Mouse (Mus musculus): ENCODE results near the gene Magi1. TPM values are rescaled to one million over a fixed set of nuclear protein-coding genes. Genes with fewer than 3 reads are reported as not detected.

The Magi1 gene
- total and polyA plus RNA-seq, 3 experiments = not detected

DNA sequence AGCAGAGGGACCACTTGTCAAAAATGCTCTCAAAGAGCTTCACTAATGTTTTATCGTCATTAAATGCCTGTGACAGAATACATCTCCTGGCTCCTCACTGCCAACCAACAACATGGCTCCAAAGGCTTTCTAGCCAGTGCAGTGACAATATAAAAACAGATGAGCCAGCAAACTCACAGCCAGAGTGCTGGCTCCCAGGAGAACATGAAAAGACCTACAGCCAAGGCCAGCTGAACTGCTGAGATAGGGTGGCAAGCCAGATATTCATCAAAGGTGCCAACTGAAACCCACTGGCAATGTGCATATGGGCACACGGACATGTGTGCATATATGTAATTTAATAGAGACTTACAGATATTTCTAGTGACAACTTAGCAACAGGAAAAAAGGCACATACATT lies 408.8 kb downstream of the Magi1 start:
- Histone ChIP-seq H3K9ac (ENCODE audit: insufficient read depth, low read depth) (no peak overlapping the region), H3K4me3 (replicated peaks in 1 of 3; ENCODE audit: low read depth in 2 of 3, low read length in 2 of 3, poor library complexity in 1 of 3) (no peak overlapping the region), H3K27ac (ENCODE audit: insufficient read depth, low read depth) (no peak overlapping the region), H3K9me3 (replicated peaks; ENCODE audit: low read length) (peaks cover 73% of the 10 kb centered on the region), H3K79me2 (replicated peaks; ENCODE audit: control insufficient read depth, extremely low read depth, insufficient read depth, poor library complexity, severe bottlenecking) (no peaks in the 10 kb centered on the region), H3K4me1 (ENCODE audit: control insufficient read depth in 1 of 2, insufficient read depth in 2 of 2) (no peaks in the 10 kb centered on the region), H3K4me2 (ENCODE audit: insufficient read depth, low read depth, poor library complexity, severe bottlenecking) (no peak overlapping the region), H3K36me3 (replicated peaks in 1 of 2; ENCODE audit: control insufficient read depth in 1 of 2, insufficient read depth in 1 of 2, low read length in 1 of 2) (no peaks in the 10 kb centered on the region), H3K27me3 (replicated peaks) (no peaks in the 10 kb centered on the region)
- DNase-seq (ENCODE audit: extremely low read depth) = no peak
- in situ Hi-C loops (cut with MboI; ENCODE audit: low pct_ligation_motif_present, low pct_unique_long_range_greater_than_20kb, low sequenced_read_pairs) (no loop called here), dilution Hi-C loops (cut with MboI; ENCODE audit: extremely low pct_ligation_motif_present, extremely low pct_unique_long_range_greater_than_20kb, low sequenced_read_pairs) (no loop called here)
- no peak for TF ChIP-seq ETS1 (conservative IDR thresholded peaks at IDR 0.05; ENCODE audit: low read depth, low read length)
- no peak for TF ChIP-seq E2F4 (IDR thresholded peaks at IDR 0.05; ENCODE audit: insufficient replicate concordance, low read depth, low read length)
- TF ChIP-seq PAX5 (IDR thresholded peaks at IDR 0.05; ENCODE audit: low read length) = no peak
- TF ChIP-seq NRF1 (IDR thresholded peaks at IDR 0.05; ENCODE audit: low read depth, low read length) = no peak
- TF ChIP-seq ELF1 (IDR thresholded peaks at IDR 0.05; ENCODE audit: low read depth, low read length) = no peak
- no peak for TF ChIP-seq POLR2AphosphoS2 (IDR thresholded peaks at IDR 0.05; ENCODE audit: low read depth, low read length)

DNA sequence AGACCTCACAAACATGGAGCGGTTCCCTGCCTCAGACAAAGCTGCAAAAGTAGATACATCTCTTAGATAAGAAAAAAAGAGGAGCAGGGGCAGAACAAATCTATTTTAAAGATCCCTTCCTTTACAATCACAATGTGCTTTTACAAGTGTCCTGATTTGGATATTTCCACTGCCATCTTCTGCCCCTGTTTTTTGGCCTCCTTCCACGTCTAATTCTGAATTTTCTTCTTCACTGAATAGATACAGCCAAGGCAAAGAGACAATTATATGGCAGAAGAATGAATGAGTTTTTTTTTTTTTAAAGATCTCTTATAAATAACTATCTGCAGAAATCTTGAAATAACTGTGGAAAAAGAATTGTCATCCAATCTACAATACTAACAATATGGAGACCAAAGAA lies 409.3 kb downstream of the Magi1 start:
- H3K4me1 ChIP-seq (ENCODE audit: control insufficient read depth in 1 of 2, insufficient read depth in 2 of 2) = no peaks in the 10 kb centered on the region
- peaks cover 71% of the 10 kb centered on the region for H3K9me3 ChIP-seq (replicated peaks; ENCODE audit: low read length)
- no peak for TF ChIP-seq CHD1 (IDR thresholded peaks at IDR 0.05; ENCODE audit: low read depth, low read length)
- TF ChIP-seq MAZ (IDR thresholded peaks at IDR 0.05; ENCODE audit: low read depth, low read length) = no peak
- no peak for TF ChIP-seq MAX (IDR thresholded peaks at IDR 0.05; ENCODE audit: low read length)
- no peak for TF ChIP-seq JUND (conservative IDR thresholded peaks at IDR 0.05; ENCODE audit: low read depth, low read length)
- TF ChIP-seq MXI1 (IDR thresholded peaks at IDR 0.05; ENCODE audit: low read depth, low read length) = no peak
- TF ChIP-seq ZKSCAN1 (IDR thresholded peaks at IDR 0.05; ENCODE audit: borderline replicate concordance, low read depth, low read length) = no peak
- no peak for TF ChIP-seq GABPA (IDR thresholded peaks at IDR 0.05; ENCODE audit: insufficient replicate concordance, low read depth, low read length)
- TF ChIP-seq MYC (IDR thresholded peaks at IDR 0.05; ENCODE audit: low read depth, low read length) = no peak
- TF ChIP-seq ETS1 (conservative IDR thresholded peaks at IDR 0.05; ENCODE audit: low read depth, low read length) = no peak
- TF ChIP-seq BHLHE40 (IDR thresholded peaks at IDR 0.05; ENCODE audit: low read depth, low read length) = no peak
- no peak for TF ChIP-seq CTCF (conservative IDR thresholded peaks at IDR 0.05 in 1 of 2, IDR thresholded peaks at IDR 0.05 in 1 of 2; ENCODE audit: low read depth in 2 of 2, low read length in 2 of 2)
- no peak for TF ChIP-seq USF2 (conservative IDR thresholded peaks at IDR 0.05; ENCODE audit: low read depth, low read length)
- TF ChIP-seq TBP (conservative IDR thresholded peaks at IDR 0.05; ENCODE audit: low read depth, low read length) = no peak
- no peak for TF ChIP-seq KAT2A (IDR thresholded peaks at IDR 0.05; ENCODE audit: insufficient replicate concordance, low read length)
- TF ChIP-seq IRF4 (IDR thresholded peaks at IDR 0.05; ENCODE audit: low read depth, low read length) = no peak
- TF ChIP-seq PAX5 (IDR thresholded peaks at IDR 0.05; ENCODE audit: low read length) = no peak
- TF ChIP-seq CHD2 (IDR thresholded peaks at IDR 0.05; ENCODE audit: low read length) = no peak
- no peak for TF ChIP-seq EP300 (IDR thresholded peaks at IDR 0.05; ENCODE audit: low read length)
- no peak for TF ChIP-seq ZMIZ1 (IDR thresholded peaks at IDR 0.05; ENCODE audit: low read depth, low read length)
- H3K4me2 ChIP-seq (ENCODE audit: insufficient read depth, low read depth, poor library complexity, severe bottlenecking) = no peak overlapping the region
- DNase-seq (ENCODE audit: extremely low read depth) = no peak
- no peak overlapping the region for H3K9ac ChIP-seq (ENCODE audit: insufficient read depth, low read depth)
- in situ Hi-C loops (cut with MboI; ENCODE audit: low pct_ligation_motif_present, low pct_unique_long_range_greater_than_20kb, low sequenced_read_pairs) (no loop called here), dilution Hi-C loops (cut with MboI; ENCODE audit: extremely low pct_ligation_motif_present, extremely low pct_unique_long_range_greater_than_20kb, low sequenced_read_pairs) (no loop called here)
- H3K27me3 ChIP-seq (replicated peaks) = no peaks in the 10 kb centered on the region
- no peaks in the 10 kb centered on the region for H3K36me3 ChIP-seq (replicated peaks in 1 of 2; ENCODE audit: control insufficient read depth in 1 of 2, insufficient read depth in 1 of 2, low read length in 1 of 2)
- H3K27ac ChIP-seq (ENCODE audit: insufficient read depth, low read depth) = no peak overlapping the region
- no peak overlapping the region for H3K4me3 ChIP-seq (replicated peaks in 1 of 3; ENCODE audit: low read depth in 2 of 3, low read length in 2 of 3, poor library complexity in 1 of 3)
- H3K79me2 ChIP-seq (replicated peaks; ENCODE audit: control insufficient read depth, extremely low read depth, insufficient read depth, poor library complexity, severe bottlenecking) = no peaks in the 10 kb centered on the region

Data from CH12.LX (cell line).